Mouse (Mus musculus): ENCODE data around the gene Cinp. TPM values are rescaled to one million over a fixed set of nuclear protein-coding genes. Genes with fewer than 3 reads are reported as not detected.
A peak's percentile ranks its signal among the peaks of the same experiment; 100 is the strongest.

Cinp gene
- polyA plus RNA-seq, 1 experiment from 2014 or later = 78.4 TPM

DNA sequence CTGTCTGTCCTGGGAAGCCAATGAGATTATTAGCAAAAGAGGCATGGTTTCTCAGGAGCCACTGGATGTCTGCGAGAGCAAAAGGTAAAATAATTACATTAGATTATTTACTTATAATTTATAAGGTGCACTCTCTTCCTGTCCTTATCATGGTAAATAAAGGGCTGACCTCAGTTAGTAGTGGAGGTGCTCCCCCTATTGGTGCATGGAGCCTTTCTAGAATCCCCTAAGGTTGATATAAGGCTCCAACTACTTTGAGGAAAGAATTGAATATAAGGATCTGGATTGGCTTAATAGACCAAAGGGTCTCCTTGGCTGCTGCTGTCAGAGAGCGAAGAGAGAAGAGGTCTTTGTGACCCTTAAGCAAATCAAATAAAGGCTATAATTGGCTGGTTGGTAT lies 14.6 kb upstream of the Cinp start:
- no peaks in the 10 kb centered on the region for H3K27me3 ChIP-seq (ENCODE audit: control insufficient read depth, insufficient read depth, low read length)
- ATAC-seq (ENCODE audit: insufficient read depth, low FRiP score) = no peak
- WGBS = 86% methylated on average over 2 of the region's 2 CpGs

DNA sequence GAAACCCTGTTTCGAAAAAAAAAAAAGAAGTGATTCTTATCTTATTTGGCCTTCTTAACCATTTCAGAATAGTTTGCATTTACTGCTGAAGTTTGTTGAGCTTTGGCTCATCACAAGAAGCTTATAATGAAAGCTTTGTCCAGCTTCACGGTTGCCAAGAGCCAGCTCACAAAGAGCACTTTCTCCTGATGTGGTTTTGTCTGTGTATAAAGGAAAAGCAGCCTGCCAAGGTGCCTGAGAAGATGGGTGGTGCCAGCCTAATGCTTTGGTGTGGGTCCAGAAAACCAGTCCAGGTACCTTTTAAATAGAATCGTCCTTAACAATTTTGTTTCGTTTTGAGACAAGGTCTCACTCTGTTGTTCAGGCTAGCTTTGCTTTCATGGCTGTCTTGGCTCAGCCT lies 13.2 kb upstream of the Cinp start:
- no peak overlapping the region for H3K27ac ChIP-seq (ENCODE audit: low read length)
- H3K36me3 ChIP-seq (ENCODE audit: control insufficient read depth, insufficient read depth, low read length) = peaks cover 3% of the 10 kb centered on the region; the same call in 1 of the 2 replicates
- H3K4me1 ChIP-seq (ENCODE audit: control insufficient read depth, insufficient read depth, low read length) = no peaks in the 10 kb centered on the region
- no peaks in the 10 kb centered on the region for H3K9me3 ChIP-seq (replicated peaks; ENCODE audit: control insufficient read depth, low read length)
- no peak overlapping the region for H3K4me2 ChIP-seq (ENCODE audit: low read depth, low read length)
- WGBS = 75% methylated on average over 4 of the region's 4 CpGs
- H3K27me3 ChIP-seq (ENCODE audit: control insufficient read depth, insufficient read depth, low read length) = no peaks in the 10 kb centered on the region
- no peak overlapping the region for H3K4me3 ChIP-seq (replicated peaks; ENCODE audit: low read length)
- ATAC-seq (ENCODE audit: insufficient read depth, low FRiP score) = no peak
- H3K9ac ChIP-seq (ENCODE audit: low read length) = no peak overlapping the region

More for the DNA sequence above, 14.6 kb upstream of the Cinp start:
- Histone ChIP-seq H3K4me2 (ENCODE audit: low read depth, low read length) (no peak overlapping the region), H3K9me3 (replicated peaks; ENCODE audit: control insufficient read depth, low read length) (no peaks in the 10 kb centered on the region), H3K4me3 (replicated peaks; ENCODE audit: low read length) (no peak overlapping the region), H3K4me1 (ENCODE audit: control insufficient read depth, insufficient read depth, low read length) (no peaks in the 10 kb centered on the region), H3K27ac (ENCODE audit: low read length) (no peak overlapping the region), H3K36me3 (ENCODE audit: control insufficient read depth, insufficient read depth, low read length) (peaks cover 3% of the 10 kb centered on the region; the same call in 1 of the 2 replicates), H3K9ac (ENCODE audit: low read length) (no peak overlapping the region)

DNA sequence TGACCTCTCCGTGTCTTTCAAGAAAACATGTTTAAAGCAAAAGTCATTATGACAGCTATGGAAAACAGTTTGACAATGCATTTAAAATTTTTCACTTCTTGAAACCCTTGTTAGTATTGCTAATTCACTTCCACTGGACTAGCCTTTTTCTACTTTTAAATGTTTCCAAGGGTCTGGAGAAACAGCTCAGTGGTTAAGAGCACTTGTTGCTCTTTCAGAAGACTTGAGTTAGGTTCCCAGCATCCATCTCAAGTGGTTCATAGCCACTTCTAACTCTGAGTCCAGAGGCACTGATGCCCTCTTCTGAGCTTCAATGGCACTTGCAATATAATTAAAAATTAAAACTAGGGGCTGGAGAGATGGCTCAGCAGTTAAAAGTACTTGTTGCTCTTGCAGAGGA lies 2.9 kb upstream of the Cinp start:
- H3K36me3 ChIP-seq (ENCODE audit: control insufficient read depth, insufficient read depth, low read length) = no peaks in the 10 kb centered on the region
- no peak overlapping the region for H3K9ac ChIP-seq (ENCODE audit: low read length)
- H3K27ac ChIP-seq (ENCODE audit: low read length) = no peak overlapping the region
- H3K4me3 ChIP-seq (replicated peaks; ENCODE audit: low read length) = no peak overlapping the region
- H3K9me3 ChIP-seq (replicated peaks; ENCODE audit: control insufficient read depth, low read length) = no peaks in the 10 kb centered on the region
- no peaks in the 10 kb centered on the region for H3K27me3 ChIP-seq (ENCODE audit: control insufficient read depth, insufficient read depth, low read length)
- H3K4me2 ChIP-seq (ENCODE audit: low read depth, low read length) = no peak overlapping the region
- ATAC-seq (ENCODE audit: insufficient read depth, low FRiP score) = no peak
- H3K4me1 ChIP-seq (ENCODE audit: control insufficient read depth, insufficient read depth, low read length) = peaks cover 18% of the 10 kb centered on the region
- 85% methylated on average over 1 of the region's 1 CpGs for WGBS

DNA sequence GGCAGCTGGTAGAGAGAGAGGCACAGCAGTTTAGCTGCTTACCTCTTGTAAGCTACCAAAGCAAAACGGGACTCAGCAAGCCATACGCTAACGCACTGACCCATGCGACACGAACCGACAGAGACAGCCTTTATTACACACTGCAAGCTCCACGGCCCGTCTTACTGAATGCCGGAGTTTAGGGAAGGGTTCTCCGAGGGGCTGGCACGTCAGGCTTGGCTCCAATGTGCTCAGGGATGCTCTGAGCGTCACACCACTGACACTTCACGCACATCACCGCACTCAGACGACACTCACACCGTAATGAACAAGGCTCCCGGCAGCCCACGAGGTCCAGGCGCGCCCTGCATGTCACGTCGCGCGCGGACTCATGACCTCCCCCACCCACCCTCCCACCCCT lies 339 bp downstream of the Cinp start:
- Histone ChIP-seq H3K36me3 (ENCODE audit: control insufficient read depth, insufficient read depth, low read length) (no peaks in the 10 kb centered on the region), H3K27me3 (ENCODE audit: control insufficient read depth, insufficient read depth, low read length) (no peaks in the 10 kb centered on the region), H3K9ac (ENCODE audit: low read length) (peak overlapping the region; percentile 89), H3K9me3 (replicated peaks; ENCODE audit: control insufficient read depth, low read length) (no peaks in the 10 kb centered on the region), H3K4me3 (replicated peaks; ENCODE audit: low read length) (peak overlapping the region; percentile 86), H3K4me2 (ENCODE audit: low read depth, low read length) (peak overlapping the region; percentile 90), H3K27ac (ENCODE audit: low read length) (no peak overlapping the region), H3K4me1 (ENCODE audit: control insufficient read depth, insufficient read depth, low read length) (peaks cover 18% of the 10 kb centered on the region)
- under 1% methylated on average over 25 of the region's 25 CpGs for whole genome bisulfite sequencing
- no peak; the same call in 1 of the 2 replicates for ATAC-seq (ENCODE audit: insufficient read depth, low FRiP score)

DNA sequence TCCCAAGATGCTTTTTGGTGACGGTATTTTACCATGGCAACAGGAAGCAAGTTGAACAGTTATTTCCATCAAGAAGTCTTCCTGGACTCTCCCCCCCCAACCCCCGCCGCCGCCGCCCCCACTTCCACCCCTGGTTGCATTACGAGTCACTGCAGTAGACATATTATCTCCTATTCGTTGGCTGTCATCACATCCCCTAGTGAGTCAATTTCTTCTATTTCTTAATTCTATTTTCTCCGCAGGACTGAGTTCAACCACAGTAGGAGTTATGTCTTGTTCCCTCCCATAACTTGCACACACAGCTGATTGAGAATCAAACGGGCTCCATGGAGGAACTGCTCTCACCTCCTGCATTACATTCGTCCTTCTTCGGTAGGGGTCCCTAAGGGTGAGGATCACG lies 839 bp downstream of the Cinp start:
- H3K27me3 ChIP-seq (ENCODE audit: control insufficient read depth, insufficient read depth, low read length) = no peaks in the 10 kb centered on the region
- peaks cover 18% of the 10 kb centered on the region for H3K4me1 ChIP-seq (ENCODE audit: control insufficient read depth, insufficient read depth, low read length)
- H3K9ac ChIP-seq (ENCODE audit: low read length) = peak overlapping the region; percentile 89
- H3K27ac ChIP-seq (ENCODE audit: low read length) = no peak overlapping the region
- H3K4me2 ChIP-seq (ENCODE audit: low read depth, low read length) = peak overlapping the region; percentile 90
- peak overlapping the region; percentile 86 for H3K4me3 ChIP-seq (replicated peaks; ENCODE audit: low read length)
- 0 out of 2 replicates have a peak, but pooled peaks cover 1% of the 10 kb centered on the region for H3K36me3 ChIP-seq (ENCODE audit: control insufficient read depth, insufficient read depth, low read length)
- no peaks in the 10 kb centered on the region for H3K9me3 ChIP-seq (replicated peaks; ENCODE audit: control insufficient read depth, low read length)
- 35% methylated on average over 12 of the region's 12 CpGs for WGBS
- no peak for ATAC-seq (ENCODE audit: insufficient read depth, low FRiP score)

DNA sequence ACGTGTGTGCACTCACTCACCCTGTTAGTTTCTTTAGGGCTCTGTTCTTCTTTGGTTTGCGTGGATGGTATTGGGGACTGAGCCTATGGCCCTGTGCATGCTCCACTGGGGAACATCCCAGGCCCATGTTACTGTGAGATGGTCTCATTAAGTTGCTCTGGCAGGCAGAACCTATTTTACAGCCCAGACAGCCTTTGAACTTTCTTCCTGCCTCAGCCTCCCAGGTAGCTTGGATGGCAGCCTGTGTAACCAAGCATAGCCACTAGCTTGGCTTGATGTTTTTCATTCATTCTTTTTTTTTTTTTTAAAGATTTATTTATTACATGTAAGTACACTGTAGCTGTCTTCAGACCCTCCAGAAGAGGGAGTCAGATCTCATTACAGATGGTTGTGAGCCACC lies 3.7 kb downstream of the Cinp start:
- Histone ChIP-seq H3K27me3 (ENCODE audit: control insufficient read depth, insufficient read depth, low read length) (no peaks in the 10 kb centered on the region), H3K4me2 (ENCODE audit: low read depth, low read length) (no peak overlapping the region), H3K9me3 (replicated peaks; ENCODE audit: control insufficient read depth, low read length) (no peaks in the 10 kb centered on the region), H3K4me3 (replicated peaks; ENCODE audit: low read length) (no peak overlapping the region), H3K9ac (ENCODE audit: low read length) (no peak overlapping the region), H3K27ac (ENCODE audit: low read length) (no peak overlapping the region), H3K36me3 (ENCODE audit: control insufficient read depth, insufficient read depth, low read length) (0 out of 2 replicates have a peak, but pooled peaks cover 6% of the 10 kb centered on the region), H3K4me1 (ENCODE audit: control insufficient read depth, insufficient read depth, low read length) (peaks cover 14% of the 10 kb centered on the region)
- ATAC-seq (ENCODE audit: insufficient read depth, low FRiP score) = no peak
- WGBS = 98% methylated on average over 2 of the region's 2 CpGs

DNA sequence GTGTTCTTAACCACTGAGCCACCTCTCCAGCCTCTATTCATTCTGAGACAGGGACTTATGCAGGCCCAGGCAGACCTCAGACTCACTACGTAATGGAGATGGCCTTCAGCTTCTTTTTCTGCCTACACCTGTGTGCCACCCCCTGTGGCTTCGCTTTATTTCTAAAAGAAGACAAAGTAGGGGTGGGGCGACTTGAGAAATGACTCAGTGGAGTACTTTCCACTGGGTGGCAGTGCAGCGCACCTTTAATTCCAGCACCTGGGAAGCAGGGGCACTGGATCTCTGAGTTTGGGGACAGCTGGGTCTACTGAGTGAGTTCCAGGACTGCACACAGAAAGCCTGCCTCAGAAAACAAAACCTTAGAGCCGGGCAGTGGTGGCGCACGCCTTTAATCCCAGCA lies 6.7 kb downstream of the Cinp start:
- no peak overlapping the region for H3K9ac ChIP-seq (ENCODE audit: low read length)
- no peak overlapping the region for H3K4me3 ChIP-seq (replicated peaks; ENCODE audit: low read length)
- no peaks in the 10 kb centered on the region for H3K9me3 ChIP-seq (replicated peaks; ENCODE audit: control insufficient read depth, low read length)
- H3K27me3 ChIP-seq (ENCODE audit: control insufficient read depth, insufficient read depth, low read length) = no peaks in the 10 kb centered on the region
- no peak overlapping the region for H3K27ac ChIP-seq (ENCODE audit: low read length)
- H3K4me1 ChIP-seq (ENCODE audit: control insufficient read depth, insufficient read depth, low read length) = no peaks in the 10 kb centered on the region
- no peak for ATAC-seq (ENCODE audit: insufficient read depth, low FRiP score)
- WGBS = 88% methylated on average over 7 of the region's 7 CpGs
- H3K4me2 ChIP-seq (ENCODE audit: low read depth, low read length) = no peak overlapping the region
- 0 out of 2 replicates have a peak, but pooled peaks cover 15% of the 10 kb centered on the region for H3K36me3 ChIP-seq (ENCODE audit: control insufficient read depth, insufficient read depth, low read length)

DNA sequence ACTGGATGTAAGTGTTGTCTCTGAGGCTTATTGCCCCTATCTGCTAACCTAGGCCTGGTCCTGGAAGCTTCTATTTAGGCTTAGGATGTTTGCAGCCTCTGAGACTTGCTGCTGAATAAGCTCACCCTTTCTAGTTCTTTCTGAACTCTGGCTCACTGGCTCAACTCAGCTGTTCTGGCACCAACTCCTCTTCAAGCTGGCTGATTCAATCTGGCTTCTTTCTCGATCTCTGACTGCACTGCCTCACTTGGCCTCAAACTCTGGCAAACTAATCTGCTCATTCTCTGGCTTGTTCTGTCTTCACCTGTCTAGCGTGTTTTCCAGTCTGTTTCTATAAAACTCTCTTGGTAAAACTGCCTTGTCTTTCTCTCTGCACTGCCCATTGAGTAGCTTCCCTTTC lies 13.6 kb downstream of the Cinp start:
- no peaks in the 10 kb centered on the region for H3K27me3 ChIP-seq (ENCODE audit: control insufficient read depth, insufficient read depth, low read length)
- H3K36me3 ChIP-seq (ENCODE audit: control insufficient read depth, insufficient read depth, low read length) = 0 out of 2 replicates have a peak, but pooled peaks cover 16% of the 10 kb centered on the region
- H3K27ac ChIP-seq (ENCODE audit: low read length) = no peak overlapping the region
- WGBS = 93% methylated on average over 2 of the region's 2 CpGs
- no peak overlapping the region for H3K4me3 ChIP-seq (replicated peaks; ENCODE audit: low read length)
- no peak for ATAC-seq (ENCODE audit: insufficient read depth, low FRiP score)
- H3K4me1 ChIP-seq (ENCODE audit: control insufficient read depth, insufficient read depth, low read length) = no peaks in the 10 kb centered on the region
- no peak overlapping the region for H3K9ac ChIP-seq (ENCODE audit: low read length)
- no peaks in the 10 kb centered on the region for H3K9me3 ChIP-seq (replicated peaks; ENCODE audit: control insufficient read depth, low read length)
- no peak overlapping the region for H3K4me2 ChIP-seq (ENCODE audit: low read depth, low read length)

DNA sequence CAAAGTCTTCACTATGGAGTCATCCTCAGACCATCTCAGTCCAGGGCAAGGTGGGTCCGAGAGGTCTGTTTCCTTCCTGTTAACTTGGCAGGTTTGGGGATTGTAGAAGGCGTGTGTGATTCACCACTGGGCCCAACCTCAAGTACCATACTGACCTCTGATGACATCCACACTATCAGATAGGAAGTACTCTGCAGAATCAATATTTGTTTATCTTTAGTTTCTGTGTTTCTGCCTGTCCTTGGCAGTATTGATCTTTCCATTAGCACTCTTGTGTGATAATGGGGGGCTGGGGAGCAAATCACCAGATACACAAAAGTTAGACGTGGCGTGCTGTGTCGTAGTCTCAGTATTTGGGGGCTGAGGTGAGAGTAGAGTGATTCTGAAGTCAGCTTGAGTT lies 17.7 kb downstream of the Cinp start:
- H3K9me3 ChIP-seq (replicated peaks; ENCODE audit: control insufficient read depth, low read length) = no peaks in the 10 kb centered on the region
- no peak overlapping the region for H3K27ac ChIP-seq (ENCODE audit: low read length)
- no peak overlapping the region for H3K9ac ChIP-seq (ENCODE audit: low read length)
- WGBS = 71% methylated on average over 5 of the region's 5 CpGs
- no peaks in the 10 kb centered on the region for H3K27me3 ChIP-seq (ENCODE audit: control insufficient read depth, insufficient read depth, low read length)
- no peak for ATAC-seq (ENCODE audit: insufficient read depth, low FRiP score)
- peaks cover 23% of the 10 kb centered on the region for H3K36me3 ChIP-seq (ENCODE audit: control insufficient read depth, insufficient read depth, low read length)
- H3K4me2 ChIP-seq (ENCODE audit: low read depth, low read length) = no peak overlapping the region
- no peak overlapping the region for H3K4me3 ChIP-seq (replicated peaks; ENCODE audit: low read length)
- H3K4me1 ChIP-seq (ENCODE audit: control insufficient read depth, insufficient read depth, low read length) = no peaks in the 10 kb centered on the region

DNA sequence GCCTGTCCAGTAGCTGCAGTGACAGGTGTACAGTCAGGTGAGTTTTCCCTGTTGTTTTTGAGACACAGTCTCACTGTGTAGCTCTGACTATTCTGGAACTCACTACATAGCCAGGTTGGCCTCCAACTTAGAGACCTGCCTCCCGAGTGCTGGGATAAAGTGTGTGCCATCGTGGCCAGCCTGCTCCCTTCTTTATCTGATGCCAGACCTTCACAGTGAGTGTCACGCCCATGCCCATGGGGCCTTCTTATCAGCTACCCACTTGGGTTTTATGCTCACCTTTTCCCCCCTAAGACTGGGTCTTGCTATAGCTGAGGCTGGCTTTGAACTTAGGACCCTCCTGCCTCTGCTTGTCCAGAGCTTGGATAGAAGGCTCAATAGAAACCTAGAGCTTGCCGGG lies 18.8 kb downstream of the Cinp start:
- no peak overlapping the region for H3K27ac ChIP-seq (ENCODE audit: low read length)
- no peak overlapping the region for H3K4me2 ChIP-seq (ENCODE audit: low read depth, low read length)
- no peaks in the 10 kb centered on the region for H3K4me1 ChIP-seq (ENCODE audit: control insufficient read depth, insufficient read depth, low read length)
- ATAC-seq (ENCODE audit: insufficient read depth, low FRiP score) = no peak
- no peak overlapping the region for H3K9ac ChIP-seq (ENCODE audit: low read length)
- no peaks in the 10 kb centered on the region for H3K9me3 ChIP-seq (replicated peaks; ENCODE audit: control insufficient read depth, low read length)
- H3K36me3 ChIP-seq (ENCODE audit: control insufficient read depth, insufficient read depth, low read length) = peaks cover 23% of the 10 kb centered on the region
- 84% methylated on average over 4 of the region's 4 CpGs for WGBS
- no peak overlapping the region for H3K4me3 ChIP-seq (replicated peaks; ENCODE audit: low read length)
- H3K27me3 ChIP-seq (ENCODE audit: control insufficient read depth, insufficient read depth, low read length) = no peaks in the 10 kb centered on the region
